Comparison of ENCODE assay signal across 18 mouse cellular contexts in the genomic region with DNA sequence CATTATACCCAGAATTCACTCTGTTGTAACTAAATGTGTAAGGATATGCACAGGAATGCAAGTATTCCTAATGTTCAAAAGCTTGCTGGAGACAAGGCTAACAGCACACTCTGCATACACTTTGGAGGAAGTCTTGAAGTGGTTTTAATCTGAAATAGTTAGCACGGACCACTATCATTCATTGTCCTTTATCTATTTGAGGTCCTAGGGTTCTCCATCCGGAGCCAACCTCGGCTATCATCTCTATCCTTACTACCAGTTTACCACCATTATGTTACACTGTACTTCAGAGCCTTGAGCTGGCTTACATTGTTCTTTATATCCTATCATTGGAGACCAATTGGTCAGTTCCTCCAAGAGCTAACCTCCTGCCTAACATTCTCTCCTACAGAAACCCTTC.
"Had no signal": no experiment of that assay in that cellular context is flagged by ENCODE, and none has a peak within 500 bp of the region (broad histone marks: within the 10 kb centered on the region; RNA-seq: fewer than 3 reads in every experiment).

No protein-coding gene starts in this region.

- H3K4me3 ChIP-seq: lung, embryonic 15.5 days; megakaryocyte, embryonic 14.5 days; midbrain, embryonic 13.5 days; midbrain, embryonic 15.5 days; neural tube, embryonic 12.5 days; stomach, embryonic 15.5 days had no signal

- H3K9me3 ChIP-seq: lung, embryonic 15.5 days; megakaryocyte, embryonic 14.5 days; midbrain, embryonic 13.5 days; midbrain, embryonic 15.5 days; neural tube, embryonic 12.5 days; stomach, embryonic 15.5 days had no signal

- H3K4me2 ChIP-seq: lung, embryonic 15.5 days; midbrain, embryonic 11.5 days; midbrain, embryonic 13.5 days; midbrain, embryonic 15.5 days; neural tube, embryonic 12.5 days; stomach, embryonic 15.5 days had no signal

- ATAC-seq: lung, postnatal 0 days; midbrain, embryonic 13.5 days; midbrain, embryonic 15.5 days had no signal

- H3K27ac ChIP-seq: lung, embryonic 15.5 days; macrophage; midbrain, embryonic 13.5 days; midbrain, embryonic 15.5 days; neural tube, embryonic 12.5 days; stomach, embryonic 15.5 days; stomach, postnatal 0 days had no signal

- DNase-seq: lung, adult 2 months; lung, postnatal 14 days; lung, postnatal 36 days; right cerebral cortex, postnatal 25 days; right cerebral cortex, postnatal 4 days; thymus, adult 2 months; thymus, postnatal 25 days; thymus, postnatal 4 days had no signal

- H3K9ac ChIP-seq: lung, embryonic 15.5 days; midbrain, embryonic 13.5 days; midbrain, embryonic 15.5 days; neural tube, embryonic 12.5 days; stomach, embryonic 15.5 days had no signal

- H3K27me3 ChIP-seq: lung, embryonic 15.5 days; megakaryocyte, embryonic 14.5 days; midbrain, embryonic 13.5 days; midbrain, embryonic 15.5 days; neural tube, embryonic 12.5 days; stomach, embryonic 15.5 days had no signal

- H3K4me1 ChIP-seq: lung, embryonic 15.5 days; midbrain, embryonic 13.5 days; midbrain, embryonic 15.5 days; neural tube, embryonic 12.5 days; stomach, embryonic 15.5 days had no signal

- H3K36me3 ChIP-seq: lung, embryonic 15.5 days; midbrain, embryonic 13.5 days; midbrain, embryonic 15.5 days; neural tube, embryonic 12.5 days; stomach, embryonic 15.5 days had no signal
